Mouse (Mus musculus) B cell, adult 62 days (primary cell): Measurements from ENCODE around the gene Atp1a1. TPM values are rescaled to one million over a fixed set of nuclear protein-coding genes. Genes with fewer than 3 reads are reported as not detected.

Source experiments
- total RNA-seq: library from RNA; stranded (reverse); gene quantifications from 4 replicates; pipeline ENCODE4 v1.2.4, GENCODE M21; 2023

Atp1a1 gene
- total RNA-seq: 104 to 110 TPM (median 104 TPM) in 4 replicates

GRCm38 (mm10) chr3:101604550-101605223, at the start of gene Atp1a1:
Gene Atp1a1 (minus strand): TSS chr3:101604684.

Other genes starting within 250 kb of the Atp1a1 start
- 0.26 to 0.61 TPM (median 0.56 TPM) in 3 of 4 replicates, not detected in the other for gene Igsf3, start 227.6 kb downstream of the Atp1a1 start, total RNA-seq
- gene Mab21l3, start 244.3 kb upstream of the Atp1a1 start, total RNA-seq: not detected in 4 replicates